Mouse (Mus musculus): ENCODE data around the gene N4bp3.
A peak's percentile ranks its signal among the peaks of the same experiment; 100 is the strongest.
"Not testable (repeated sequence)": the region's sequence is repeated elsewhere in the genome, so short reads cannot be mapped to it uniquely, and the experiment has no call there.

Gene N4bp3

DNA sequence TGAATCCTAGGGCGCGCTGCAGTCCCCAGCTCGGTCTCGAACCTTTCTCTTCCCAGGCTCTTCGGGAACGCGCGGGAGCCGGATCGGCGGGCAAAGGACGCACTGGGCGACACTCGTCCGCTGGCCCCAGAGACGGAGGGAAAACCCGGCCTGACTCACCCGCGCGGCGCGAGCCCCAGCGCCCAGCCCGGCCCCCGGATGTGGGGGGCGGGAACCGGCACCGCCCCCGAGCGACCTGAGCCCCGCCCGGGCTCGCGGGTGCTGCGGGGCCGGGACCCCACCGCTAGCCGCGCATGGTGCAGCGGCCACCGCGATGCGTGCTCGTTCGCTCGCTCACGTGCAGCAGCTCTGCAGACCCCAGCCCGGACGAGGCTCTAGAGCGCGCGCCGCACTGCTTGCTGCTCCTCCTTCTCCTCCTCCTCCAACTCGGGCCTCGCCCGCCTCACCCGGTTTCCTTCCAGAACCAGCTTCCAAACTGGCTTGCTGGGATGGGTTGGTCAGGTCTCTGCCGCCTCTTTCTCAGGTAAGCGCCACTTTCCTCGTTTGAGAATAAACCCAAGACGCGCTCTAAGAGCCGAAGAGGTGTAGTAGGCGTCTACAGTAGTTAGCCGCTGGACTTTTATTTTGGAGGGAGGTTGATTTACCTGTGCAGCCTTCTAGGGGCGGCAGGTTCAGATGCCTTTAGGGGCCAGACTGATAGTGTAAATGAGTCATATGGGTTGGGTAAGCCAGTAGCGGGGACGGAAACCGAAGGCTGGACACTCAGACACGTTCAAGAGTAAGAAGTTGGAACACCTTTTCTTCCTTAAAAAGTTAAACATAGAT is at the start of gene N4bp3, which contains the start of gene D930048N14Rik:
Gene N4bp3, minus strand, starts transcription at position 152 of the 825 bp plus-strand sequence.
Gene D930048N14Rik, plus strand, starts transcription at position 264 of the 825 bp plus-strand sequence.
- DNase-seq (ENCODE audit: extremely low spot score): peak; percentile 78

DNA sequence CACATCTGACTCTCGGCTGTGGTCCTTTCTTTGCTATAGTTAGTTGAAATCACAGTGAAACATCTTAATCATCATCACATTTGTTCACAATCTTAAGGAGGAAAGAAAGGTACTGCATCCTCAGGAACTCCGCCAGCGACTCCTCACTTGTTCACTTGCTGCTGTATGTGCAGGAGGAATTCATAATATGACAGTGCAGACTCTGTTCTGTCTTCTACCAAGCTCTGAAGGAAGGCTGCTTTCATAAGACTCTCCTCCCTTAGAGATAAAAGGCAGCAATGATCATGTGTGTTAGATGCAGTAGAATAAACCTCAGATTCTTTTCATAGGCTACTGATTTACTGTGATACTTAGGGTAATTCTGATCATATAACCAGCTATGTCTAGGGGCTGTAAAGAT is 44.3 kb upstream of the N4bp3 start:
- no peak for DNase-seq (ENCODE audit: extremely low spot score)

DNA sequence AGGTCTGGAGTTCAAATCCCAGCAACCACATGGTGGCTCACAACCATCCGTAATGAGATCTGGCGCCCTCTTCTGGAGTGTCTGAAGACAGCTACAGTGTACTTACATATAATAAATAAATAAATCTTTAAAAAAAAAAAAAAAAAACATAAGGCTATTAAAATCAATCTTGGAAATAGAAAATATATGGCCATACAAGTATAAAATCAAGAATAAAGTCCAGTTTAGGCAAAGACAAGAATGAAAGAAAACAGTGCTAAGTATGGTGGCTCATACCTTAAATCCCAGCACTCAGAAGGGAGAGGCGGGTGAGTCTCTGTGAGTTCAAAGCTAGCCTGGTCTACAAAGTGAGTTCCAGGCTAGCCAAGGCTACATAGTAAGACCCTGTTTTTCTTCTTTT is 40.0 kb upstream of the N4bp3 start:
- not testable (repeated sequence) for DNase-seq (ENCODE audit: extremely low spot score)

DNA sequence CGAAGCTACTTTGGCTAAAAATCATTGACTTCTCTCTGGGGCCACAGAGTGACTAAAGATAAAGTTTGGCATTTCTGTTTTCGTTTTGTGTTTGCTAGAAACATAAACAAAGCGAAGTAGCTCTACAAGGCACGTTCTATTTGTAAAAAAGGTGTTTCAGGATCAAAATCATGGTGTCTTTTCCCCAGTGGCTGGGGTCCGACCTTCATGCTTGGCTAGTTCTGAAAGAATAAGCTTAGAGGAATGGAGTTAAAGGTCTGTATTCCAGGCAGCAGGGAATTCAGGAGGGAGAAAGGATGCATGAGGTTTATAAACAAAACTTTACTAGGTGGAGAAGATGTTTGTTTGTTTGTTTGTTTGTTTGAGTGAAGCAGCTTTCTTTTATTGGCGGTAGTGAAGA is 38.7 kb upstream of the N4bp3 start:
- no peak for DNase-seq (ENCODE audit: extremely low spot score)

DNA sequence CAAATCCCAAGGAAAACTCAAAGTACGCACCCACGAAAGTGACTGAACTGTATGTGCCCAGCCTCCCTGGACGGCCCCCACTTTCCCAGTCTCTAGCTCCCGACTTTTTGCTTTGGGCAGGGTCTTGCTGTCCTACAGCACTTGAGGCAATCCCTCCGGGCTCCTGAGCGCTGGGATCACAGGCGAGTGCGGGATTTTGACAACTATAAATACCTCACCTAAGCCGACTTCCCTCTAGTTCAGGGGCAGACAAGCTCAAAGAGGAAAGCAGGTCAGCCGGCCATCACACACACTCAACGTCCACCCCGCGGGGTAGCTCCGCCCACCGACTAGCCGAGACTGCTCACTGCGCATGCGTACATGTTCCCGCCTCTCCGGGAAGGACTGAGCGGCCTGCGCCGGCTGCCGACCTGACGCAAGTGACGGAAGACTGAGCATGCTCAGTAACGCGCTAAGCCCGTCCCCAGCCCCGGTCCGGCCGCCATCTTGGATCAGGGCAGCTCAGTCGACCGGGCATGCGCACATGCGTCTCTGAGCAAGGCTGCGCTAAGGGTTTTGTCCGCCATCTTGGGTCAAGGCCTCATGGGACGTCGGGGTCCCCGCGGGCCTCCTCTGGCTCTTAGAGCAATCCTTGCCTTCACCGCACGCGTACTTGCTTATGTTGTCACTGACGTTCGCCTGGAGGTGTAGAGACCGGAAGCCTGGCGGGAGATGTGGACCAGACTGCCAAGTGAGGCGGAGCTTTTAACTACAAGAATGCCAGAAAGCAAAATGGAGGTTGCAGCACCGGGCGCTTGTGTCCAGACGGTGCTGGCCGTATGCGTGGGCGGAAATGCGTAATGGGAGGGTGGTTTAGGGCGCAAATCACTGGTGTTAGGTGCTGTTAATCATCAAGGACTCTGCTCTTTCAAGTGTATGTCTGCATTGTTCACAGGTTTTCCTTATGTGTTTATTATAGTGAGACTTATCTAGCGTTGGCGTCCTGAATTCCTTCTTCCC is 38.0 kb upstream of the N4bp3 start, which contains the start of gene 0610009B22Rik:
Gene 0610009B22Rik, minus strand, starts transcription at position 545 of the 999 bp plus-strand sequence.
- peak; percentile 100 for DNase-seq (ENCODE audit: extremely low spot score)

DNA sequence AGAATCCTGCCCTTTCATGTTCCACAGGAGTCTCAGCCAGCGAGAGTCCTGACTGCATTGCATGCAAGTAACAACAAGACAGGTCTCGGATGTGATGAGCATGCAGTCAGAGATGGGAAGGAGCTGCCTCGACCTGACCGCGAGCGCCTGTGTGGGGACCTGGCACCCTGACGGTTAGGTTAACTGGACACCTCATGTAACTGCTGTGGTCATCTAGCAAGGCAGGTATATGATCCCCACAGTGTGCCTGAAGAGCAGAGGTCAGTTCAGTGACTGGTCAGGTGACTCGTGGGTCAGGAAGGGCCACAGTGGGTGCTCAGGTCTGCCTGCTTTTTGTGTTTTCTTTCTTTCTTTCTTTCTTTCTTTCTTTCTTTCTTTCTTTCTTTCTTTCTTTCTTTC is 31.3 kb upstream of the N4bp3 start:
- no peak for DNase-seq (ENCODE audit: extremely low spot score)

DNA sequence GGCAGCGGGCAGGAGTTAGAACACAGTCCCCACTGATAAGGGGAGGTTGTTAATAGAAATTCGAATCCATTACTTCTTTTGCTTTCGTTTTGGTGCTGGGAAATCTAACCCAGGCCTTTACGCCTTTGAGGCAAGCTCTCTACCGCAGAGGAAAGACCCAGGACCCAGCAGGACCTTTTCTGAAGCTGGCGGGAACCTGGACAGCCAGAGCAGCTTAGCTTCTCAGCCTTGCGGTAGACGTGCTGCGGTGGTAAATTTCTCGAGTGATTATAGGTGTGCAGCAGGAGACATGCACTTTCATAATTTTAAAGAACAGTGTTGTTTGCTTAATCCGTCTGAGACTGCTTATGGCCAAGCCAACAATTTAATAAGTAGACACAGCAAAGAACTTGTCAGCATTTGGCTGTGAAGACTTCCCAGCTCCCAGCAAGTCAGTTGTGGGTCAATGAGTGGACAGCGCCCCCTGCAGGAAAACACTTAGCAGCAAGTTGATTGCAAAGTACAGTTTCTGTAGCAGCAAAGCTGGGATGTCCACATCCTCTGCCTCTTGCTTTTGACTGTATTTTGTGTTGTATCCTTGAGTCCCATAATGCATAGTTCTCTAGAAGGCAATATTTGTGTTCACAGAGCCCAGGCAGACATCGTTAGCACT is 30.8 kb upstream of the N4bp3 start:
- DNase-seq (ENCODE audit: extremely low spot score): peak; percentile 85

DNA sequence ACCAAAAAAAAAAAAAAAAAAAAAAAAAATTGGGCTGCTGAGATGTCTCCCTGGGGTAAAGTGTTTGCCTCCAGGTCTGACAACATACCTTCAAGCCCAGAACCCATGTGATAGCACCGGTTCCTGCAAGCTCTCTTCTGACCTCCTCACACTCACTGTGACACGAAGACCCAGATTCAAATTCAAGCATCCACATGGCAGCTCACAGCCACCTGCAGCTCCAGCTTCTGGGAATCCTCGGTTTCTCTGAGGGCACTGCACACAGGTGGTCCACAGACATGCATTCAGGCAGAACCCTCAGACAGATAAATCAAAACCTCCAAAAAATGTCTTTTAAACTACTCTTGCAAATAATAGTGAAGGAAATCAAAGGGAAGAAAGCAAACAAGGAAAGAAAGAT is 28.8 kb upstream of the N4bp3 start:
- no peak for DNase-seq (ENCODE audit: extremely low spot score)

DNA sequence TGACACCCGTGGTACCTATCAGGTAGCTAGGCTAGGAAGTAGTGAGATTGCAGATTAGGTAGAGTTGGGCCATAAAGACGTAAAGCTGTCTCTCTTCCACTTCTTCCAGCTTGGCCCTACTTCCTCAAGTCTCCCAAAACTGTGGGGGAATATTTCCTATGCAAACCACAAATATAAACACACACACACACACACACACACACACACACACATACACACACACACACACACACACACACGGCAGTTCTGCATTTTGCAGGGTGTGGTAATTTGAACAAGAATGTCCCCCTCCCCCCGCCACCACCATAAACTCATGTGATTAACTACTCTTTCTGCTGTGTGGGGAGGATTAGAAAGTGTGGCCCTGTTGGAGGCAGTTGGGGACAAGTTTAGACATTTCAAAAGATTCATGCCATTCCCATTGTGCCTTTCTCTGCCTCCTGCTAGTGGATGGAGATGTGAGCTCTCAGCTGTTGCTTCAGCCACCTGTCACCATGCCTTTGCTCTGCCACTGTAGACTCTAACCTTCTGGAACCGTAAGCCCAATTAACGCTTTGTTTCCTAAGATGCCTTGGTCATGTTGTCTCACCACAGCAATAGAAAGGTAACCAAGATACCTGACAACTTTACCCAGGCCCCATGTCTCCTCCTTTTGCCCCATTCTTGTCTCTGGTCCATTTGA is 27.2 kb upstream of the N4bp3 start:
- no peak for DNase-seq (ENCODE audit: extremely low spot score)

DNA sequence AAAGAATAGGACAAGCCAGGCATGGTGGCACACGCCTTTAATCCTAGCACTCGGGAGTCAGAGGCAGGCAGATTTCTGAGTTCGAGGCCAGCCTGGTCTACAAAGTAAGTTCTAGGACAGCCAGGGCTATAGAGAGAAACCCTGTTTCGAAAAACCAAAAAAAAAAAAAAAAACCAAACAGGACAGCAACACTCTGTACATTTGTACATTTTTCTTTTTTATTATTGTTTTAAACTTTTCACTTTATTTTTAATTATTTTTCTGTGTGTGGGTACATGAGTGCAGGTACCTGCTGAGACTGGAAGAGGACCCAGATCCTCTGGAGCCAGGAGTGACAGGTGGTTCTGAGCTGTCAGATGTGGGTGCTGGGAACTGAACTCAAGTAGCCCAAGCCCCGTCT is 24.7 kb upstream of the N4bp3 start:
- DNase-seq (ENCODE audit: extremely low spot score): no peak

DNA sequence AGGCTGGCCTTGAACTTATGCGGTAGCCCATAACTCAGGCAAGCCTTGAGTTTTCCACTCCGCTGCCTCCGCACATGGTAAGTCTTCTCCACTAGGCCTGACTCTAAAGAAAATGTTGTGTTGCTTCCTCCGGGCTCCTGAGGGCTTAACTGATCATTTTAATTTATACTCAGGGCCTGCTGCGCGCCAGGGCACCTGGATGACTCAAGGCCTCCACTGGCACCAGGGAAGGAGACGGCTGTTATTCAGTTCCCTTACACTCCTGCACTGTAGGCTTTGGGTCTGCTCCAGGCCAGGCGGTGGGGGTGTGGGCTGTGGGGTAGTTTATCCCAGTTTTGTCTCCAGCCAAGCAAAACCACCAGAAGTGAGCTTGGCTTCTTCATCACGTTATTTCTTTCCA is 22.6 kb upstream of the N4bp3 start:
- no peak for DNase-seq (ENCODE audit: extremely low spot score)

DNA sequence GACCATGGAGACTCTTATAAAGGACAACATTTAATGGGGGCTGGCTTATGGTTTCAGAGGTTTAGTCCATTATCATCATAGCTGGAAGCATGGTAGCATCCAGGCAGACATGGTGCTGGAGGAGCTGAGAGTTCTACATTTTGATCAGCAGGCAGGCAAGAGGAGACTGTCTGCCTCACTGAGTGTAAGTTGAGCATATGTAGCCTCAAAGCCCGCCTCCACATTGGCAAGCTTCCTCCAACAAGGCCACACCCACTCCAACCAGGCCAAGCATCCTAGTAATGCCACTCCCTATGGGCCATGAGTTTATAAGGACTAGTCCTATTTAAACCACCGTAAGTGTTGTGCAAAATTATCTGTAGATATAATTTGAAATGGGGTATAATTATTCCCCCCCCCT is 20.7 kb upstream of the N4bp3 start:
- no peak for DNase-seq (ENCODE audit: extremely low spot score)

DNA sequence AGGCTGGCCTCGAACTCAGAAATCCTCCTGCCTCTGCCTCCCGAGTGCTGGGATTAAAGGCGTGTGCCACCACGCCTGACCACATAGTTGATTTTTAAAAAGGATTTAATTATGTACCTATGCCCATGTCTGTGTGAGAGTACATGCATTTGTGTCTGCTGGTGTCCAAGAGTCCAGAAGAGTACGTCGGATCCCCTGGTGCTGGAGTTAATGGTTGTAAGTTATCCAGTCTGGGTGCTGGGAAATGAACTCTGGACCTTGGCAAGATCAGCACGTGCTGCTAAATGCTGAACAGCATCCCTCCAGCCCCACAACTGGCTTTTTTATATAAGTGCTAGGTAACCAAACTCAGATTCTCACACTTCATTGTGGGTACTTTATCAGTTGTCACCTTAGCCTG is 20.2 kb upstream of the N4bp3 start:
- DNase-seq (ENCODE audit: extremely low spot score): no peak

DNA sequence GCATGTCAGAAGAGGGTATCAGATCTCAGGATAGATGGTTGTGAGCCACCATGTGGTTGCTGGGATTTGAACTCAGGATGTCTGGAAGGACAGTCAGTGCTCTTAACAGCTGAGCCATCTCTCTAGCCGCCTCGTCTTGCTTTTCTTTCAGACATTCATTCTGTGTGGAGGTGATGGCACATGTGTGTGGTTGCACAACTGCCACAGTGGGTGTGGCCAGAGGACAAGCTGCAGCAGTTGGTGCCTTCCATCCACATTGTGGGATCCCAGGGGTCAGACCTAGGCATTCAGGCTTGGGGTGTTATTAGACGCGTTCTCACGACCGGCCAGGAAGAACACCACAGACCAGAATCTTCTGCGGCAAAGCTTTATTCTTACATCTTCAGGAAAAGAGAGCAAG is 14.1 kb upstream of the N4bp3 start:
- not testable (repeated sequence) for DNase-seq (ENCODE audit: extremely low spot score)

DNA sequence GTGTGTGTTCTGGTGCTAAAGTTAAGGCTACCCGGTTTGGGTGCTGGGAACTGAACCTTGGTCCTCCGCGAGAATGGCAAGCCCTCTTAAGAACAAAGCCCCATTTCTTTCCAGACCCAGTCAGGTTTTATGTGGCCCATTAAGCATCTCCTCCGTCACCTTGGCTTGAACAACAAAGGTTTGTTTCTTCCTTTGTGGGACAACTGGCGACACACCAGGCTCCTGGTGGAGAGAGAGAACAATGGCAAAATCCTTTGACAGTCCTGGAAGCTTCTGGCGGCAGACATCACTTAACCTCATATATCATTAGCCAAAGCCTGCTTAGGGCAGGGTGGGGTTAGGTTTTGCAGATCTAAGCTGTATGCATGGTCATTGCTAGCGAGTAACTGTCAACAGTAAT is 12.0 kb upstream of the N4bp3 start:
- DNase-seq (ENCODE audit: extremely low spot score): no peak

DNA sequence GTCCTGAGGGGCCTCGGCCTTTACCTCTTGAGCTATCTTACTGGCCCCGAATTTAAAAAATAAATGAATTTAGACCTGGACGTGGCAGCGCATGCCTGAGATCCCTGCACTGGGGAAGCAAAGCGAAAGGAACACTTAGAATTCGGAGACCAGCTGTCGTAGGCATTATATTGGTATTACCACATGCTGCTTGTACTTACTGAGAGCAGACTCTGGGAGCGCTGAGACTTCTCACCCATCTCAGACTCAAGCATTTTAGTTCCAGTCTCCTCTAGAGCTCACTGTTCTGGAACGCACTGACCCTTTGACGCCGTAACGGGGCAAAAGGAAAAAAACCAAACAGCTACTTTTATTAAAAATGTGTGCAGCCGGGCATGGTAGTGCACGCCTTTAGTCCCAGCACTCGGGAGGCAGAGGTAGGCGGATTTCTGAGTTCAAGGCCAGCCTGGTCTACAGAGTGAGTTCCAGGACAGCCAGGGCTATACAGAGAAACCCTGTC is 11.3 kb upstream of the N4bp3 start:
- no peak for DNase-seq (ENCODE audit: extremely low spot score)

DNA sequence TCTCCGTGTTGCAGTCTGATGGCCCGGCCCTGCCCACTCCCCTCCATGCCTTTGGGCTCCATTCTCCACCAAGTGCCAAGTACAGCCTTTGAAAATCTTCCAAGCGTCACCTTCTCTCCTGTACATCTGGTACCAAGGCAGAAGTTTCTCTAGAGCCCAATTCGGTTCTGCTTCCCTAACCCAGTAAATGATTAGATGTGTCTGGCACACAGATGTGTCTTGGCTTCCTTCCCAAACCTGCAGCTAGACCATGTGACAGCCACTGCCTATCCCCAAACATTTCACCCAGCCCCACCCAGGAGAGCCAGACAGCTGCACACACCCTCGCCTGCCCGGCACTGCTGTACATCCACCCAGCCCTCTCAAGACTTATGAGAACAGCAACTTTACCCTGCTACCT is 8.1 kb upstream of the N4bp3 start:
- DNase-seq (ENCODE audit: extremely low spot score): no peak

DNA sequence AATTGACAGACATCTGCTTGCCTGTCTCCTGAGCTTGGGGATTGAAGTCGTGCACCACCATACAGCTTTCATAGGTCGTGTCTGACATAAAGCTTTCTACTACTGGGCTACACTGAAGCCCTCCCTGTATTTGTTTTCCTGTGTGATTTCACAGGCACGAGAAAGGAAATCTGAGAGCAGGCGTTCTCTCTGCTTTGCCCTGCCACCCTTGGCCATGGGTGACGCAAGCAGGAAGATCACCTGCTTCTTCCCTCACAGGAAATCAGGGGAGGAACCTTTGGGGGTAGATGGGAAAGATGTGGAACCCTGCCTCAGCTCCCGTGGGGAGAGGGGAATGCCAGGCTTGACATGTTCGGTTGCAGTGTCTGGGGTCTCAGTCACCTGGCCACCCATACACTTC is 7.6 kb upstream of the N4bp3 start:
- no peak for DNase-seq (ENCODE audit: extremely low spot score)

DNA sequence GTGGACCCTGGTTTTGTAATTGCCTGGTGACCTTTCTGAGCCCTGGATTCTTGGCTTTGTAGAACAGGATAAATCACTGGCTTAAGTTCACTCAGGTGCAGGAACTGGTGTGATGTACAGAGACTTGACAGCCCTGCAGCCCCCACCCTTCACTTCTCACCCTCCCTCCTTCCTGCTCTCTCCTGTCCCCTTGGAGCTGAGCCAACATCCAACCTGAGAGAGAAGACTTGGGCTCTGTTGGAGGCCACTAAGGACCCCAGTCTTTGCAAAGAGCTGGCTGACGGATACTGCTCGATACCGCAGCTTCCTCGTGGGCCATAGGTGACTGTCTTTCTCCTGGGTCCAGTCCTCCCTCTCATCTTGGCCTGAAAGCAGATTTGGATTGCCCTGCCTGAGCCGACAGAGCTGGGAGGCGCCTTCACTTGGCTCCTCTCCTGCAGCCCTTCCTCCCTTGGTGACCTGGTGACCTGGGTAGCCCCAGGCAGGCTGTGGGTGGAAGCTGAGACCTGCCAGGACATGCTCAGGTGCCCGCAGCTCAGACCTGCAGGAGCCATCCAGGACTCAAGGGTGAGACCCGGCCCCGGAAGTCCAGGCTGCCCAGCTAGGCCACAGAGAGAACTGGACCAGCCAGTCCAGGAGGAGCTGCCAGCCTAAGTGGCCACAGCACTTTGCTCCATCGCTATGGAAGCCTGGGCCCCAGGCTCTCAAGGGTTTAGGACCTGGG is 6.3 kb upstream of the N4bp3 start:
- DNase-seq (ENCODE audit: extremely low spot score): no peak

DNA sequence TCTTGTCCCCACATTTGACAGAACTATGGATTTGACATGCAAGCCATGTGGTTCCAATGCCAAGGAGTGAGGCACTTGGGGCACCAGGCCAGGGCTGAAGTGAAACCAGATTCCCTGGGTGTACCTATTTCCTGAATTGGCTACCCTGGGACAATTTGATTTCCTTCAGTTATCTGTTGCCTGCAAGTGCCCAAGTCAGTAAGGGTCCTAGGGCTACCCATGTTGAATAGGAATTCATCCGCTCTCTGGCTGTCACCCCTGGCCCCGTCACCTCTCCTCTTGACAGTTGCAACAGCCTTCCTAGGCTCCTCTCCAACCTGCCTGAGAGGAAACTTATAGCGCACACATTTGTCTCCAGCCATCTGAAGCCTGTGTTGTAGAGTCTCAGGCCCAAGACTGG is 4.2 kb upstream of the N4bp3 start:
- DNase-seq (ENCODE audit: extremely low spot score): no peak

DNA sequence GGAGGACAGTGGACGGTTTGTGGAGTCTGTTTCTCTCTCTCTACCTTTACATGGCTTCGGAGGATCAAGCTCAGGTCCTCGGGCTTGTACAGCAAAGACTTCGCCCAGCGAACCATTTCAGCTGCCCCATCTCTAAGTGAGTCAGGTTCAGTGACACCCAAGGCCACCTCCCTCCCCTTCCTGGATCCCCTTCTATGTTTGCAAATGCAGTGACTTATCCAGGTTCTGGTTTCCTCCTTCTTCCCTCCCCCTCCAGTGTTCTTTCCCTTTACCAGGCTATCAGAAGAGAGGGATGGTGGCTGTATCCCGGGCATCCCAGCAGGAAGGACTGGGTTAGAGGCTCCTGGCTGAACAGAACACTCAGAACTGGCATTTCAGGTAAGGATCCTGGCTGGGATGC is 3.1 kb upstream of the N4bp3 start:
- no peak for DNase-seq (ENCODE audit: extremely low spot score)

Measured in embryo, embryonic 9.5 days (tissue).